Mouse (Mus musculus) heart, postnatal 14 days (tissue): ENCODE measurements around the gene Irak2. TPM values are rescaled to one million over a fixed set of nuclear protein-coding genes. Genes with fewer than 3 reads are reported as not detected.
"Not testable (repeated sequence)": the region's sequence is repeated elsewhere in the genome, so short reads cannot be mapped to it uniquely, and the experiment has no call there.

Source experiments
- DNase-seq, 2 experiments: peaks; one replicate each; pipeline ENCODE4 v3.0.0; 2021 to 2022
- intact Hi-C: fragments of 180-260 bp; cut with DNase I; formaldehyde crosslinking; loops from one replicate; pipeline ENCODE4 v1.15.1; 2025
- total RNA-seq, 2 experiments: library from RNA; stranded (reverse); gene quantifications; 2 replicates each; pipeline ENCODE4 v1.2.3; 2021

Irak2 gene
- total RNA-seq, 2 experiments from 2014 or later: 12.3 to 14.1 TPM

DNA sequence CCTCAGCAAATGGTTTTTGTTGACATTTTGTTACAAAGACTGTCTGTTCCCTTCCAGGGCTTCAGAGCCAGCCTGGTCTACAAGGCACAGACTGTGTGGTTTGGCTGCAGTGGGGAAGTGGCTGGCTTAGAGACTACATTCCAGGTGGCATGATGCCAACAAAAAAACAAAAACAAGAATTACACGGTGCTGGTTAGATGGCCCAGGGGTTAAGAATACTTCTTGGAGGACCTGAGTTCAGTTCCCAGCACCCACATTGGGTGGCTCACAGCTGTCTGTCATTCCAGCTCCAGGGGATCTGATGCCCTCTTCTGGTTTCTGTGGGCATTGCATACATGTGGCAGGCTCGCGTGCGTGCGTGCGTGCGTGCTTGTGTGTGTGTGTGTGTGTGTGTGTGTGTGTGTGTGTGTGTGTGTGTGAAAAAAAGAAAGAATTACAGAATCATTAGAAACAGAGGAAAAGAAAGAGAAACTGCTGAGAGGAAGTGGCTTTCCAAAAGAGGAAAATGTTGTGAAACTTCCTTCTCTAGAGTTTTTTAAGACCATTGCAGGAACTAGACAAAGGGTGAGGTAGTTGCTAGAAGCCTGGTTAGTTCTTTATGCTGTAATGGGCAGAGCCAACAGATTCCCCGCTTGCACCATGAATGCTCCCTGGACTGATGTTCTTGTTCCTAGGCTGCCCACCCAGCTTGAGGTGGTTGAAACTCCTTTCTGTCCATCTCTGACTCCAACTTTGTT is 24.9 kb downstream of the Irak2 start:
- no peak for DNase-seq
- intact Hi-C loops: no loop called here

DNA sequence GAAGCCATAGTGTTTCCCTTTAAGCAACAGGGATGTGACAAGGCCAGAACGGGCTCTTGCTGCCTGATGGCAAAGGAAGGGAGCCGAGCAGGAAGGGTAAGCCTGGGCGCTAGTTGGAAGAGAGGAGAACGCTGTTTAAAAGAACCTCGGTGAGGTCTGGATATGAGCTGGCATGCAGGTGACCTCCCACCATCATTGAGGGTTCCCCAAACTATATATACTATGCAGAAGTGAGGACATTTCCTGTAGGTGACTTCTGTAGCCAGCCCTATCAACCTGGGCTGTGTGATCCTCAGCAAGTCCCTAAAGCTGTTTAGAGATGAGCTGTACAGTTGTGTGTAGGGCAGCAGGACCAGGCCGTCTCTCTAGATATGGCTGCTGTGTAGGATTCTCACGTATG is 26.0 kb downstream of the Irak2 start:
- no peak for DNase-seq
- intact Hi-C loops: no loop called here

DNA sequence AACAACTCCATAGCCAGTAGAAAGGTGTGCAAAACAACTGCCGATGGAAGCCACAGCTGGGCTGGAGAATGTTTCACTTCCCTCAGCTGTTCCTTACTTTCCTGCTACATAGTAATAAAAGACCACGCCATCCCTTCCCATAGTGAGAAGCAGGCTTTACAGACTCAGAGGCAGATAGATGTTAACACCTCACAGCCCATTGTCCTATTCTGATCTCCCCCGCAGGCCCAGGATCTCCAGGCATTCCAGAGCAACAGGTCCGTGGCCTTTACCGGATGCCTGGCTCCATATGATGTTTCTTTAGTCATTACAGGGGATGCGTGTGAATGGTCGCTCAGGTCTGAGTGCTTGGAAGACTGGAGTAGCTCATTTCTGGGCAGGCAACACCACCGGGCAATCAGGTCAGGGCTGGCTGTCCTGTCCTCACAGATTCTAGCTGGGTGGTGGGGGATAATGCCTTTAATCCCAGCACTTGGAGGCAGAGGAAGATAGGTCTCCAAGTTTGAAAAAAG is 29.4 kb downstream of the Irak2 start:
- intact Hi-C loops: no loop called here
- DNase-seq: no peak

DNA sequence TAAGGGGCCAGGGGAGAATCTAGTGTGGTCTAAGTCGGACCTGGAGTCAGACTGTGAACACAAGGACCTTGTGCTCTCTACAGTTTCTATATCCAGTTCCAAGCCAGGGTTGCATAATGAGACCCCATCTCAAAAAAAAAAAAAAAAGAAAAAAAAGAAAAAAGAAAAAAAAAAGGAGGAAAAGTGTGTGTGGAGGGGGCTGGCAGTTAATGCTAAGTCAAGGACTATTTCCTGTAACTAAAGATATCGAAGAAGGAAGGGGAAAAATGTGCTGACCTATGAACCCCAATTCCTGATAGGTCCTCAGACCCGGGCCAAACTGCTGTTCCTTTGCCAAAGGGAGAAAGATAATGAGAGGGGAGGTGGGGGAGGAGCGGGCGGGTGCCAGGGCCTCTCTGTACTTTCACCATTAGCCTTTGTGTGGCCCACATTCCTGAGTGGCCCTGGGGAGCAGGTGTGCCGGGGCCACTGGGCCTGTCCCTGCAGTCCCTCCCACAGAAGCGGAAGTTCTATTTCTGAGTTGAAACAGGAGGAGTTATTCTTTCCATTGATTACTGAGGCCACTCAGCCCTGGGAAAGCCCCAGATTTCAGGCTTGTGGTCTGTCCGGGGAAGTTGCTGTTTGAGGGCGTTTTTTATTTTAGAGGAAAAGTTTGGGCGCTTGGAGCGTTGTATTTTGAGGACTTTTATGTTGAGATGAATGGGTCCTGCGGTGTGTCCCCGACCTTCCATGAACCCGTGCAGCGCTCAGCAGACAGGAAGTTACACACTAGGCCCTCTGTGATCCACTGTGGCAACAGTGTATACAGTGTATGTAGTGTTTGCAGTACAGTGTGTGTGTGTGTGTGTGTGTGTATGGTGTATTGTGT is 30.3 kb downstream of the Irak2 start:
- intact Hi-C loops: no loop called here
- peak; percentile 52 to 66 for DNase-seq

DNA sequence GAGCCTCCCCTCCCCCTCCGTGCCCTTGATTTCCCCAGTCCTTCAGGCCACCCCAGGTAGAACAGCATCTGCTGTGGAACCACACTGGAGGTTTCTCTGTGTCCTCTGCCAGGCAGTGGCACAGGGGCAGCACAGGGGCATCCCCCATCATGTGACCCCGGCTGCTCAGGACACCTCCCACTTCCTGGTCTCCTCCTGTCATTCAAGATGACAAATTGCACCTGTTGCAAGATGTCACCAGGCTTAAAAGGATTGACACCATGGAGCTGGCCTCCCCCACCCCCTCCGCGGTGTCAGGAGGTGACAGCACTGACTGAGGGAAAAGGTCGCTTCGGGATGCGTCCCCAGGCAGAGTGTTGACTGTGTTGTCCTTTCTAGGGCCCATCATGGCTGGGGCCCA is 31.6 kb downstream of the Irak2 start:
- DNase-seq: no peak
- intact Hi-C loops: no loop called here

DNA sequence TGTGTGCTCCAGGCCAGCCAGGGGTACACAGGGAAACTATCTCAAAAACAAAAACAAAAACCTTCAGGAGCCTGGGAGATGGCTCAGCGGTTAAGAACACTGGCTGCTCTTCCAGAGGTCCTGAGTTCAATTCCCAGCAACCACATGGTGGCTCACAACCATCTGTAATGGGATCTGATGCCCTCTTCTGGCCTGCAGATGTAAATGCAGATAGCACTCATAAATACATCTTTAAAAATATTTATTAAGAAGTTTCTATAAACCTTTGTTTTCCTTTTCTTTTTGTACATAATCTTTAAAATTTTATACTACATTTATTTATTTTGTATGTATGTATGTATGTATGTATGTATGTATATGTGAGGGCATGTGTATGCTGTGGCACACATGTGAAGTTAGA is 33.8 kb downstream of the Irak2 start:
- intact Hi-C loops, DNase-seq: not testable (repeated sequence)

DNA sequence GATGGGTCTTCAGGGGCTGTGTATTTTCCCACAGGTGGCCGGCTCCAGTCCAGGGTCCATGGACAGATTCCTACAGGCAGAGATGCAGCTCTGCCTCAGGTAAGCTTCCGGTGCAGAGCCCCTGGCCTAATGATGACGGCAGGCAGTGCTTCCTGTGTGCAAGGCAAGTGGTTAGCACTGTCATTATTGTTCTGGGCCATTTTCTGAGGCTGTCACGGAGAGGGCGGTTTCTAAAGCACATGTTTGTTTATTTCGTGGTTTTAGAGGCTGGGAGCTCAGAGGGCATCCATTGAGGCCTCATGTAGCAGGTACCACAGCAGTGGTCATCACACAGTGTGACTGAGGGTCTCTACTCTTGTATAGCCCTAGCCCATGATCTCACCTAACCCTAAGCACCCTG is 34.7 kb downstream of the Irak2 start:
- no peak for DNase-seq
- intact Hi-C loops: no loop called here

DNA sequence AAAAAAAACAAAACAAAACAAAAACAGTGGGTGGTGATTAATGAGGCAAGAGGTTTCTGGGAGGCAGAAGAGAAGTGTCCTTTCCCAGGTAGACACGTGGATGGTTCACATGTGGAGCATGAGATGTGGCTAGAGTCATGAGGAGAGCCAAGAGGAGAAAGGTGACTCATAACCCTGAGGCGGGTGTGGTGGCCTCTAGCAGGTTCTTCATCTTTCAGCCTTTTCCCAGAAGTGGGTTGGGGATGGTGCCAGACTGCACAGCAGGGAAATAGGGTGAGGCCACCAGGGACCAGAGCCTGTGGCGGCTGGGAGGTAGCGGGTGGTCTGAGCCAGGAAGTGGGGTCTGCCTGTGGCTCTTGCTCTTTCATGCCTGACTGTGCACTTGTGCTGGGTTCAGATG is 37.0 kb downstream of the Irak2 start:
- intact Hi-C loops: no loop called here
- DNase-seq: no peak

DNA sequence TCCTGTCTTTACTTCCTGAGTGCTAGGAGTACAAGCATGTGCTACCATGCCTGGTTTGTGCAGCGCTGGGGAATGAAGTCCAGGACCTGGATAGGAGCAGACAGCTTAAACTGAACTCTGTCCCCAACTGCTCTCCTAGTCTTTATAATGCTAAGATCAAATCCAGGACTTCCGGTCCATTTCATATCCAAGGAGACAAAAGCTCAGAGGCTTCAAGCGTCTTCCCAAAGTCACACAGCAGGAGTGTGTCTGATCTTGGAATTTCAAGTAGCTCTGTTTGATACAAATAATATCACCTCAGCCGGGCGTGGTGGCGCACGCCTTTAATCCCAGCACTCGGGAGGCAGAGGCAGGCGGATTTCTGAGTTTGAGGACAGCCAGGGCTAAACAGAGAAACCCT is 37.7 kb downstream of the Irak2 start:
- intact Hi-C loops: no loop called here
- DNase-seq: no peak

DNA sequence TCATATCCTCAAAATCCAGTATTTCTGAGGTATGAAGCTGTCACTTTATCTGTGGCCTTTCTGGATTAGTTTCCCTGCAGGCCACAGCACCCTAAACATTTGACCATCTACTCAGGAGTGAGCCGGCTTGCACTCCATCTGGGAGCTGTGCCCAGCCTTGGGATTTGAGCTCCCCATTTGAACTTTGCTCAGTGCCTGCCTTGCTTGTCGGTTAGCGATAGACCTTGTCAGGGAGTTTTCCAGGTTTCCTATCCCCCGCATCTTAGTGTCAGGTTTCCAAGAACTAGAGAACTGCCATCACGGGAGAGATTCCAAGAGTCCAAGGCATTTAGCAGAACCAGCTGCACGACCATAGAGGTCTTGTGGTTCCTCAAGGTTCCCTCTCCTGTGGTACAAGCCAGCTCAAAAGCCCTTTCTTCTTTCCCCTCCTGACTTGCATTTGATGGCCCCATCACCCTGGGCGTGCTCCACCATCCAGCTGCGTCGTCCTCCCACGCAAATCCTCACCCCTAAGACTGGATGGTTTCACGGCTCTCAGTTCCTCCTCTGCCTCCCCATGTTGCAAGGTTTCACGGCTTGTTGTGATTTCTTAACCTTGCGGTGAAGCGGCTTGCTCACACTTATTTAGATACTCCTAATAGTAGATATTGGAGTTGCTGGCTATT is 38.9 kb downstream of the Irak2 start:
- intact Hi-C loops: no loop called here
- DNase-seq: no peak

DNA sequence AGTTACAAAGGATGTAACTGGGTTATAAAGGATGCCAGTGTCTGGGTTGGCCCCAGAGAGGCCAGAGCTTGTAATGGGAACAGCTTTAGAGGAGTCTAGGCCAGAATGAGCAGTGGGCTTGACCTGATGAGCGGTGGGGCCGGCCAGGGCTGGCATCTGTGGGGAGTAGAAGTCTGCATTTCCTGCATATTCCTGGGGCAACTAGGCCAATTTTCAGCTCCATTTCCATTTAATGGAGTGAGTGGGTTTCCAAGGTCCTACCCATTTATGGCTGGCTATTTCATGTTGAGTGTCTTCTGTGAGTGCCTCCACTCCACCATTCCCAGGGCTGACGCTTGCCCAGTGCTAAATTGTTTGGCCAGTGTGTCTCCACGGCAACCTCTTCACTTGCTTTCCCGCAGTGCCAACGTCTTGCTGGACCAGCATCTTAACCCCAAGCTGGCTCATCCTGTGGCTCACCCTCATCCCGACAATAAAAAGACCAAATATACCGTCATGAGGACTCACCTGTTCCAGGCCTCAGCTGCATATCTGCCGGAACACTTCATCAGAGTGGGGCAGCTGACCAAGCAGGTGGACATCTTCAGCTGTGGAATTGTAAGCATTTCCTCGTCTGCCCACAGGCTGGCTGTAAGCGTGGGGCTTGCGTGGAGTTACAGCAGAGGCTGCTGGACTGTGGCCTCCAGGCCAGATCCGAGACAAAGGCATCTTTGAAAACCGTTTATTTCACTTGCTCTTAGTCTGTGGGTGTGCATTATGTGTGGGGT is 40.2 kb downstream of the Irak2 start:
- no peak for DNase-seq
- intact Hi-C loops: no loop called here

DNA sequence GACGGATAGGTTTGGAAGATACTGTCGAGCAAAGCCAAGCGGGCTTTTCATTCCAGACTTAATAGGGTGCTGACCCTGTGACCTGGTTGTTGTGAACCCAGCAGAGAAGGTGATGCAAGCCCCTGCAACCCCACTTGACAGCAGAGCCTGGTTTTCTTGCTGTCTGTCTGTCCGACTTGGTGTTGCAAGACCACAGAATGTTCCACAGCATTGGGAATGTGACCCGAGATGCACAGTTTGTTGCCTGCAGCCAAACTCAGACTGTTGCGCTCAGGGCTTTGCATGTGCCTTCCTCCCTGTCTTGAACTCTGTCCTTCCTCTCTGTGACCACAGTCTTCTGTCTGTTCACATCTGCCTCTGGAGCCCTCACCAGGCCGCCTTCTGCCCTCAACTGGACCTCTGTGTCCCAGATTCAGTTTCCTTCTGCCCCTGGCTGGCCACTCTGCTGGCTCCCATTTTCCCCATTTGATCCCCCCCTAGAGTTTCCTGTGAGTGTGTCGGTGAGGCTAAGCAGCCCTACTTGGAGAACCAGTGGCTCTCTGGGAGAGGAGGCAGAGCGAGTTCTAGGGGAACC is 41.8 kb downstream of the Irak2 start:
- no peak for DNase-seq
- intact Hi-C loops: no loop called here

DNA sequence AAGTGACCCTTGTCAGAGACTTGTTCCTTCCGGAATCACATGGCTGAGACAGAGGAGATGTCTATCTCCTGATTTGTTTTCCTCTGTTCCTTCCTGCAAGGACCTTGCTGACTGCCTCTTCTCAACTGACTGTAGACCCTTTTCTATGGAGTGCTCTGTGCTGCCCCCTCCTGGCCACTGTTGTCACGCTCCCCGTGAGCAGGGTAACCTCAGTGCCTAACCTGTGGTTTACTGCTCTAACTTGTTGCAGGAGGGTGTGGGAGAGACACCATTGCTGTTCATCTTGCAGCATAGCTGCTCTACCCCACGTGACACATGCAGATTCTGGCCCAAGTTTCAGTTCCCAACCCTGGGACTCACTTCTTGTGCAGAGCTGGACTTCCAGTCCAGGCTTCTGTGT is 43.0 kb downstream of the Irak2 start:
- peak; percentile 84 to 91 for DNase-seq
- intact Hi-C loops: loop anchor here (1.0 kb wide), 1 partner anchor 43 kb away; the partner anchor contains the start of gene Irak2

DNA sequence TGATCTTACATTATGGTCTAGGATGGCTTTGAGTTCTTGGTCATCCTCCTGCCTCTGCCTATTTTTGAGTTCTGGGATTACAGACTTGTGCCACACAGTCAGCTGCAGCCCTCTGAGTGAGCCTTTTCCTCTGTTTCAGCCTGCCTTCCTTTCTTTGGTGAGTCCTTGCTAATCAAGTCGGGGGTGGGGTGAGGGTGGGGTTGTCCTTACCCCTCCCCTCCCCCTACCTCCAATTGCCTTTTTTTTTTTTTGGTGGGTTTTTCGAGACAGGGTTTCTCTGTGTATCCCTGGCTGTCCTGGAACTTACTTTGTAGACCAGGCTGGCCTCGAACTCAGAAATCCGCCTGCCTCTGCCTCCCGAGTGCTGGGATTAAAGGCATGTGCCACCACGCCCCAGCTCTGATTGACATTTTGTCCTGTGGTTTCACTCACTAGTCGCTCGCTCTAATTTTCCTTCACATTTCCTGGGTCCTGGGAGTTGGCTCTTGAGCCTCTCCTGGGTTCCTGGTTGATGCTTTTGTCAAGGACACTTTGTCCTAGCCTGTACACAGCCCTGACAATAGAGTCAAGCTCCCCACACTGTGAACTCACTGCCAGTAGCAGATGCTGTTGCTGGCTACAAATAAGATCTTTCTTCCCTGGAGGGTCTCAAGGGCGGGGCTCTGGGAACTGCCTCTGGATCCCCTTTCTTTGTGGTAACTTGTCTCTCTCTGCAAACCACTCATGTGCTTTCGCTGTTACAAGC is 45.0 kb downstream of the Irak2 start:
- no peak for DNase-seq
- intact Hi-C loops: no loop called here

DNA sequence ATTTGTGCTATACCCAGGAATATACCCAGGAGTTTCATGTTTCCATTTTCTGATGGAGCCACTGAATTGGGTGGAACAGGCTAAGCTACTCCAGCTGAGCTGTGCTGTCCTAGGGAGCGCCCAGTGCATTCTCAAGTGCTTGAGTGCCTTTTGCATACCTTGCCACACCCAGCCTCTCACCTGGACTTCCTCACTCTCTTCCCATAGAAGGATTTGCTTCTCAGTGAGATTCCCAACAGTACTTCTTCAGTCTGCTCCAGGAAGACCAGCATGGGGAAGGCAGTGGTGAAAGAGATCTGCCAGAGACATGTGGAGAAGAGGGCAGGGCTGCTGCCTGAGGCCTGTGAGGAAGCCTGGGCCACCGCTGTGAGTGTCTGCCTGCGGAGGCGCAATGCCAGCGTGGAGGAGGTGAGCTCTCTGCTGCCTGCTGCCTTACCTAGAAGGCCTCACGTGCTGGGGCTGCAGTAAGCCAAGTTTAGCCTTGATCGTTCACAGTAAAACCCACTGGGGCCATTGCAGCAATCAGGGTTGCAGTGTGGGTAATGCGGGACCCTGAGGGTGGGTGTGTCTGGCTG is 48.4 kb downstream of the Irak2 start:
- no peak for DNase-seq
- intact Hi-C loops: no loop called here

DNA sequence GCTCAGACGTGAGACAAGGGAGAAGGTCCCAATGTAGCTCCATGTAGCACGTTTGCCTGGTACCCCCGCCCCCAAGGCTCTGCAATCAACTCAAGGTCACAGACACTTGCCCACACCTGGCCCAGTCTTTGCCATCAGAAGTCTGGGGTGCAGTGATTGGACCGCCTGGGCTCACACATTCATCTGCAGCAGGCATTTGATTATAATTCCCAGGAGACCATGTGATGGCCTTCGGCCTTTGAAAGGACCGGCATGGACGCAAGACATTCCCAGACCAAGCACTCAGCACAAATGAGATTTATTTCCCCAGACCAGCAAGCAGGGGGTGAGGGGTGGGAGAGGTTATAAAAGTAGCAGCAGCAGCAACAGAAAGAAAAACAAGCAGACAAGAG is 51.7 kb downstream of the Irak2 start:
- DNase-seq: peak in 1 of 2 experiments; percentile 15
- intact Hi-C loops: no loop called here

DNA sequence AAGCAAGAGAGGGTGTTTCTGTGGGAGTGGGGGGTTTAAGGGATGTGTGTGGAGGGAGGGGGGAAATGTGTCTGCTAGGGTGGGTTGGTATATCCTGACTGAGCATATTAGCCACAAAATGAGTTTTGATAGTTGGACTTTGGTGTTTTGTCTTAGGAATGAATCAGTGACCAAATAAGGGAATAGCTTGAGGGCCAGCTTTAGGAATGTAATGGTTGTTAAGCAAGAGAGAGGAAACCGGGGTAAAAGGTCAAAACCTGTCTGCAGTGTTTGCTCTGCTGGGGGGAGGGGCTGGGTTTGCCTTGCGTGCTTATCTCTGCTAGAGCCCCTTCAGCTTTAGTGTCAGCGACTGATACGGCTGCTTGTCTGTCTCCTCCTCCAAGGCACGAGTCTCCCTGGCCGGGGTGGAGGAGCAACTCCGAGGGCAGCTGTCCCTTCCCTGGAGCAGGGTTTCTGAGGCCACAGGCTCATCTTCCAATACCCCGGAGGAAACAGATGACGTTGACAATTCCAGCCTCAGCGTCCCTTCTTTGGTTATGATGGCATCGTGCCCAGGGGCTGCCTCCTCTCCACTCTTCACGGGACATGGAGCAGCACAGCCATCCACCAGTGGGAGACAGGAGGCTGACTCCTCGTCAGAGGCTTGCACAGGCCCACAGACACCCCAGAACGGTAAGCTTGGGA is 52.3 kb downstream of the Irak2 start:
- DNase-seq: peak; percentile 25 to 55
- intact Hi-C loops: no loop called here

DNA sequence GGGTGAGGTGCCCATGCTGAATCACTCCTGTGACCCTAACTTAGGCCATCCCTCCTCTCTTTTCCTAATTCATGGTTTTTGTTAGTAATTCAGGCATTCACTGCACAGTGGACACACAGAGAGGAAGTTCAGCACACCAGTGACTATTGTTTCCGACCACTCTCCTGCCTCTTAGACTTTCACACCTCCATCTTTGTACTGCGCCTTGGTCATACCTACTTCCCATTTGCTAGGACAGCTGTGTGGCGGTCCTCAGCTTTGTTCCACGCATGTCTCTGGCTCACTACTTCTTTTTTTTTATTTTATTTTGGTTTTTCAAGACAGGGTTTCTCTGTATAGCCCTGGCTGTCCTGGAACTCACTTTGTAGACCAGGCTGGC is 52.8 kb downstream of the Irak2 start:
- intact Hi-C loops: no loop called here
- no peak for DNase-seq
